Mouse (Mus musculus) heart, adult 9 months (tissue): ENCODE data around the gene Arl14.

Source experiments
- DNase-seq, 2 experiments: peaks; one replicate each; pipeline ENCODE4 v3.0.0; 2022; ENCODE audit warnings: low spot score in 2 of 2

Arl14 gene

GRCm38 (mm10) chr3:69271812-69272211, 49.6 kb downstream of the Arl14 start:
- DNase-seq, result peak; percentile 40 to 45
